Mouse (Mus musculus) kidney, adult 2 months (tissue): ENCODE data around the gene Soat2.

Source experiments
- CTCF ChIP-seq: fragments of 200-500 bp; conservative IDR thresholded peaks from 2 replicates; pipeline ENCODE4 v1.5.1; 2011; ENCODE audit warnings: low read depth, mild to moderate bottlenecking, control low read depth, low read length, moderate library complexity, mixed read lengths; ENCODE audit not compliant: insufficient read depth, insufficient read length
- POLR2A ChIP-seq: fragments of 200-500 bp; IDR thresholded peaks from one replicate; pipeline ENCODE4 v1.6.1; 2011; ENCODE audit warnings: low read depth, low read length, control low read depth

GRCm38 (mm10) chr15:102135522-102136128 is 14.7 kb upstream of the Soat2 start:
- no peak for TF ChIP-seq POLR2A
- no peak for TF ChIP-seq CTCF
